Mouse (Mus musculus) skeletal muscle tissue, postnatal 0 days (tissue): ENCODE results near the gene Pcmtd2. TPM values are rescaled to one million over a fixed set of nuclear protein-coding genes. Genes with fewer than 3 reads are reported as not detected.

Experiments
- polyA plus RNA-seq: library from polyadenylated mRNA; unstranded; fragments of >200 nt; fragmentation: Nextera tagmentation; extraction: Ambion mirVana; gene quantifications from 2 replicates; pipeline ENCODE4 v1.2.1, GENCODE M21; 2015

Gene Pcmtd2
- polyA plus RNA-seq = 19.9 and 24.4 TPM in 2 replicates

DNA sequence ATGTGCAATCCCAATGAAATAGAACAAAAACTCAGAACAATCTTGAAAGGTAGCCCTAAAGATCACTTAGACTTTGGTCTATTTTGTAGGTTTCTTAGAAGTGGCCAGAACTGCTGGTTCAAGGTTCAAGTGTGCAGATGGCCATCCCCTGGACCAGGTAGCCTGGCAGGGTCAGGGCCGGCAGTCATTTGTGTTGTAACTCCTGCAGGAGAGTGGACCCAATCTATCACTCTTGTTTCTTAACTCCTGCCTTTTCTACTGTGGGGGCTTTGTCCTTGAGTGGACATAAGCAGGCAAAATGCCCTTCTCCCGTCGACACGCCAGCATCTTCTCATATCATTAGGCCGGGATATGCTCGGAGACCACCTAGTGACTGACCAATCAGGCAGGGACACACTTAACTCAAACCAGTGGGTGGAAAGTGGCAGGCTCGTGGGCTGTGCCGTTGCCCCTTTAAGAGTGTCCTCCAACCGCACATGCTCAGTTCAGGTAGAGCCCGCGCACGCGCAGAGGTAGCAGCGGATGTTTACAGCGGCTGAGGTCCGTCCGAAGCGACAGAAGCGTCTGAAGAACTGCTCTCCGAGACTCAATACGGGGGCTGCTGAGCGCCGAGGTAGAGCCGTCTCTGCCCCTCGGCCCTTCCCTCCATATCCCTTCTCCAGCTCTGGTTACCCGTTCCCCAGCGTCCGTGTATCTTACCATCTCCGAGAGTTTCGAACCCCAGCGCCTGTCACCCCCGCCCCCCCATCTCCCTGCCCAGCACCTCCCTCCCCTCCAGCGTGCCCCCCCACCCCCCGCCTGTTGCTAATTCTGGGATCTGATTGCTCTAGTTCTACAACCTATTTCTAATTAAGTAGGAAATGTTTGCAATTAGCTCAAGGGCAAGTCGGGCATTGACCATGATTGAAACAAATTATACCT is at the start of gene Pcmtd2:
Gene Pcmtd2 (plus strand): TSS at position 483 of the 921 bp plus-strand sequence.

DNA sequence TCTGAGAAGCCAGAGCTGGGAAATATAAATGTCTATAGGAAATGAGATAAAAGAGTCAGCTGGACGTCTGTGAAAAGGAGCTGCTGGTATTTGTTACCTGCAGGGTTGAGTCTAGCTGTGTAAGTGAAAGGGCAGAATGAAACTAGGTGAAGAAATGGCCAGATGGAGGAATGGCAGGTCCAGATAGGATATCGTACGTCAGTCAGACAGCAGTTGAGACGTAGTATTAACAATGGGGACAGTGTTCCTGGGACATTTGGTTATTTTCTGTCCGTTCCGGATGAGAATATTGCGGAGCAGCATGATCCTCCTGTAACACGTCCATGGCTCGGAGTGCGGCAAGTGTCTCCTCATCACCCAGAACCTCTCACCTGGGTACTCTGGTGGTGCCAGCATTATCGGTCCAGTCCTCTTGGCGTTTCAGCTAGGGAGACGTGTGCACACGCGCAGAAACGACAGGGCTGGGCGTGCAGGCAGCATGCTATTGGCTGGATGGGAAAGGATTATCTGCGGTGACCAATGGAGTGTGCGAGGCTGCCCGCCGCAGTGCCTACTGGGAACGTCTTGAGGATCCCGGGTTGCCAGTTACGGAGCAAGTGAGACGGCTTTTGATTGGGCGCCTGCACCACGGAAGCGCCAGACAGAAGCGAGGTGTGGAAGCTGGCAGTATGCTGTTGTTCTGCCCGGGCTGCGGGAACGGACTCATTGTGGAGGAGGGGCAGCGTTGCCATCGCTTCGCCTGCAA is 26.3 kb downstream of the Pcmtd2 start, which contains the start of gene Polr3k:
Gene Polr3k (plus strand): TSS at position 547 of the 745 bp plus-strand sequence.

Other genes with a start within 250 kb of the Pcmtd2 start
- 34.5 and 34.7 TPM in 2 replicates for gene Prpf6, start 246.0 kb upstream of the Pcmtd2 start, polyA plus RNA-seq
- gene Zfp512b, start 245.1 kb upstream of the Pcmtd2 start, polyA plus RNA-seq = 17.3 and 20.1 TPM in 2 replicates
- gene Samd10, start 238.6 kb upstream of the Pcmtd2 start, polyA plus RNA-seq = 2.4 and 2.5 TPM in 2 replicates
- not detected in 2 replicates for gene Gm29797, start 180.8 kb upstream of the Pcmtd2 start, polyA plus RNA-seq
- 37.8 and 41.7 TPM in 2 replicates for gene Sox18, start 166.2 kb upstream of the Pcmtd2 start, polyA plus RNA-seq
- 8.4 and 10.0 TPM in 2 replicates for gene Tcea2, start 157.5 kb upstream of the Pcmtd2 start, polyA plus RNA-seq
- 16.7 and 22.8 TPM in 2 replicates for gene Rgs19, start 143.9 kb upstream of the Pcmtd2 start, polyA plus RNA-seq
- gene Lkaaear1, start 139.4 kb upstream of the Pcmtd2 start, polyA plus RNA-seq = not detected in 2 replicates
- gene Oprl1, start 122.8 kb upstream of the Pcmtd2 start, polyA plus RNA-seq = 0.14 and 0.18 TPM in 2 replicates
- not detected in 2 replicates for gene Myt1, start 74.5 kb upstream of the Pcmtd2 start, polyA plus RNA-seq
- 16.1 and 19.0 TPM in 2 replicates for gene Polr3k, start 26.5 kb downstream of the Pcmtd2 start, polyA plus RNA-seq
- not detected in 2 replicates for gene Gm14496, start 153.3 kb downstream of the Pcmtd2 start, polyA plus RNA-seq